11 mouse cellular contexts compared by ENCODE assay signal in the genomic region with DNA sequence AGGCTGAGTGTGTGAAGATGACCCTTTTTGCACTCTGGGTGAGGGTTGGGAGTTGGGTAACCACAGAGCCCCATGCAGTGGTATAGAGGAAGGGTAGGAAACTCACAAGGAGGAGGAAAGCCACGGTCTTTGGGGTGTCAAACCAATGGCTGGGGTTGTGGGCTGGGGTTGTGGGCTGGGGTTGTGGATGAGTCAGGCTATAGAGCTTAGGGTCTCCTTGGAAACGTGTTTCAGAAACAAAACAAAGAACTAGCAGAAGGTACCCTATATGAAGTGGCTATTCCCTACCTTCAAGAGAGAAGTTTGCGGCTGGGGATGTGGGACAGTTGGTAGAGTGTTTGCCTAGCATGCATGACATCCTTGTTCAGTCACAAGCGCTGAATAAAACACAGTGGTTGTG. TPM values are rescaled to one million over a fixed set of nuclear protein-coding genes. Genes with fewer than 3 reads are reported as not detected.
A peak's percentile ranks its signal among the peaks of the same experiment; 100 is the strongest.
DNase-seq lines count a peak whose midpoint lies in the region; ATAC-seq and TF ChIP-seq lines count a peak whose summit lies in the region.
"Had no signal": no experiment of that assay in that cellular context is flagged by ENCODE, and none has a peak within 500 bp of the region (broad histone marks: within the 10 kb centered on the region; RNA-seq: fewer than 3 reads in every experiment).

No protein-coding gene starts in this region.

- TF ChIP-seq EP300 in liver, postnatal 0 days (IDR thresholded peaks at IDR 0.05; ENCODE audit: low read depth) = no peak

- 74% methylated on average over 4 of the region's 4 CpGs for WGBS in liver, embryonic 11.5 days
- 70% methylated on average over 4 of the region's 4 CpGs for WGBS in liver, postnatal 0 days (ENCODE audit: insufficient replicate concordance)

- H3K9me3 ChIP-seq in liver, embryonic 11.5 days (ENCODE audit: control insufficient read depth, low read length) = no peaks in the 10 kb centered on the region
- no peaks in the 10 kb centered on the region for H3K9me3 ChIP-seq in liver, postnatal 0 days (ENCODE audit: low read length)
- no peaks in the 10 kb centered on the region for H3K9me3 ChIP-seq in megakaryocyte, embryonic 14.5 days

- no peak overlapping the region for H3K9ac ChIP-seq in liver, embryonic 11.5 days (ENCODE audit: low read depth, low read length)
- H3K9ac ChIP-seq in liver, postnatal 0 days (replicated peaks) = no peak overlapping the region
- H3K9ac ChIP-seq: hindbrain, embryonic 14.5 days had no signal

- H3K4me2 ChIP-seq in liver, embryonic 11.5 days = no peak overlapping the region
- no peak overlapping the region for H3K4me2 ChIP-seq in liver, postnatal 0 days (ENCODE audit: low read depth, low read length)
- H3K4me2 ChIP-seq: hindbrain, embryonic 14.5 days had no signal

- no peaks in the 10 kb centered on the region for H3K27me3 ChIP-seq in liver, embryonic 11.5 days (replicated peaks; ENCODE audit: control insufficient read depth, insufficient read depth, low read length)
- H3K27me3 ChIP-seq in liver, postnatal 0 days (ENCODE audit: insufficient read depth, low read length) = no peaks in the 10 kb centered on the region
- H3K27me3 ChIP-seq in megakaryocyte, embryonic 14.5 days (replicated peaks) = no peaks in the 10 kb centered on the region

- peak; percentile 53 for DNase-seq in CD4-positive, CD25-positive, alpha-beta regulatory T cell, adult 2 months (ENCODE audit: low read depth, low spot score)
- no peak for DNase-seq in liver, embryonic 11.5 days (ENCODE audit: low spot score)
- DNase-seq in liver, postnatal 0 days = no peak
- DNase-seq in spleen, postnatal 36 days (ENCODE audit: low spot score in 2 of 2) = no peak
- no peak for DNase-seq in cerebellum, adult 8-10 months
- DNase-seq: cerebellum, adult 11-12 months had no signal

- peak overlapping the region; percentile 100 for H3K27ac ChIP-seq in liver, embryonic 11.5 days (ENCODE audit: low read depth, low read length)
- H3K27ac ChIP-seq in liver, postnatal 0 days (ENCODE audit: low read depth) = no peak overlapping the region

- no peaks in the 10 kb centered on the region for H3K36me3 ChIP-seq in liver, embryonic 11.5 days (ENCODE audit: control insufficient read depth, insufficient read depth, low read length)
- H3K36me3 ChIP-seq in liver, postnatal 0 days (replicated peaks; ENCODE audit: insufficient read depth, low read length) = no peaks in the 10 kb centered on the region; the same call in 1 of the 2 replicates
- H3K36me3 ChIP-seq in megakaryocyte, embryonic 14.5 days (replicated peaks; ENCODE audit: low read length) = peaks cover 80% of the 10 kb centered on the region

- no peak for ATAC-seq in CD4-positive, CD25-positive, alpha-beta regulatory T cell, adult 4 months
- no peak for ATAC-seq in liver, embryonic 11.5 days (replicated peaks; ENCODE audit: low FRiP score)
- ATAC-seq in liver, postnatal 0 days = no peak
- peak; percentile 34 for ATAC-seq in common myeloid progenitor, adult 5-6 weeks (replicated peaks; ENCODE audit: low read depth, poor library complexity, severe bottlenecking)
- ATAC-seq: forebrain, embryonic 14.5 days had no signal

- H3K4me1 ChIP-seq in liver, embryonic 11.5 days (replicated peaks; ENCODE audit: control insufficient read depth, insufficient read depth, low read length) = peaks cover 35% of the 10 kb centered on the region
- peaks cover 26% of the 10 kb centered on the region for H3K4me1 ChIP-seq in liver, postnatal 0 days (ENCODE audit: insufficient read depth)
- peaks cover 100% of the 10 kb centered on the region for H3K4me1 ChIP-seq in megakaryocyte, embryonic 14.5 days

- no peak for TF ChIP-seq CTCF in liver, postnatal 0 days (IDR thresholded peaks at IDR 0.05; ENCODE audit: low read depth)

- H3K4me3 ChIP-seq in liver, embryonic 11.5 days (ENCODE audit: low read depth, low read length) = no peak overlapping the region
- no peak overlapping the region for H3K4me3 ChIP-seq in liver, postnatal 0 days (ENCODE audit: low read depth, low read length)
- peak overlapping the region; percentile 94 for H3K4me3 ChIP-seq in megakaryocyte, embryonic 14.5 days (replicated peaks)

RNA-seq across cellular contexts. Expression of a gene that starts 5.2 kb away (rescaled TPM):
- polyA plus RNA-seq in CD4-positive, CD25-positive, alpha-beta regulatory T cell, adult 4 months (2017; shearing (Covaris generic)) = 100 to 1,000 TPM; 672 to 754 TPM
- 115 and 118 TPM in 2 replicates for polyA plus RNA-seq in liver, embryonic 11.5 days (2014; fragmentation: Nextera tagmentation; extraction: Ambion mirVana)
- 31.0 and 37.5 TPM in 2 replicates for polyA plus RNA-seq in liver, postnatal 0 days (2015; fragmentation: Nextera tagmentation; extraction: Ambion mirVana)
- 115 and 119 TPM in 2 replicates for total RNA-seq in common myeloid progenitor, adult 5-6 weeks (2017)
- polyA plus RNA-seq in megakaryocyte, embryonic 14.5 days (2012; ENCODE audit: insufficient read depth, low replicate concordance) = 109 and 119 TPM in 2 replicates

RNA-seq across cellular contexts. Expression of a gene that starts 40.9 kb away (rescaled TPM):
- 1 to 10 TPM in 1 of 2 experiments, under 1 TPM in 1; 0.66 to 1.7 TPM for polyA plus RNA-seq in CD4-positive, CD25-positive, alpha-beta regulatory T cell, adult 4 months (2017; shearing (Covaris generic))
- polyA plus RNA-seq in liver, embryonic 11.5 days (2014; fragmentation: Nextera tagmentation; extraction: Ambion mirVana) = 1.5 and 1.8 TPM in 2 replicates
- 0.21 and 0.23 TPM in 2 replicates for polyA plus RNA-seq in liver, postnatal 0 days (2015; fragmentation: Nextera tagmentation; extraction: Ambion mirVana)
- total RNA-seq in common myeloid progenitor, adult 5-6 weeks (2017) = 0.27 TPM in 1 of 2 replicates, not detected in the other
- polyA plus RNA-seq in megakaryocyte, embryonic 14.5 days (2012; ENCODE audit: insufficient read depth, low replicate concordance) = 2.4 and 6.3 TPM in 2 replicates

RNA-seq across cellular contexts. Expression of a gene that starts 42.5 kb away (rescaled TPM):
- polyA plus RNA-seq in CD4-positive, CD25-positive, alpha-beta regulatory T cell, adult 4 months (2017; shearing (Covaris generic)) = 100 to 1,000 TPM; 290 to 354 TPM
- polyA plus RNA-seq in liver, embryonic 11.5 days (2014; fragmentation: Nextera tagmentation; extraction: Ambion mirVana) = 273 and 276 TPM in 2 replicates
- 213 and 231 TPM in 2 replicates for polyA plus RNA-seq in liver, postnatal 0 days (2015; fragmentation: Nextera tagmentation; extraction: Ambion mirVana)
- 187 and 210 TPM in 2 replicates for total RNA-seq in common myeloid progenitor, adult 5-6 weeks (2017)
- polyA plus RNA-seq in megakaryocyte, embryonic 14.5 days (2012; ENCODE audit: insufficient read depth, low replicate concordance) = 774 and 1,679 TPM in 2 replicates

RNA-seq across cellular contexts. Expression of a gene that starts 59.1 kb away (rescaled TPM):
- 10 to 100 TPM; 34.8 to 52.8 TPM for polyA plus RNA-seq in CD4-positive, CD25-positive, alpha-beta regulatory T cell, adult 4 months (2017; shearing (Covaris generic))
- polyA plus RNA-seq in liver, embryonic 11.5 days (2014; fragmentation: Nextera tagmentation; extraction: Ambion mirVana) = 48.9 and 52.2 TPM in 2 replicates
- 24.1 and 25.2 TPM in 2 replicates for polyA plus RNA-seq in liver, postnatal 0 days (2015; fragmentation: Nextera tagmentation; extraction: Ambion mirVana)
- 25.3 and 25.5 TPM in 2 replicates for total RNA-seq in common myeloid progenitor, adult 5-6 weeks (2017)
- polyA plus RNA-seq in megakaryocyte, embryonic 14.5 days (2012; ENCODE audit: insufficient read depth, low replicate concordance) = 167 and 219 TPM in 2 replicates
